Mouse (Mus musculus) small intestine, adult 2 months (tissue): ENCODE results near the gene Ssr1. TPM values are rescaled to one million over a fixed set of nuclear protein-coding genes. Genes with fewer than 3 reads are reported as not detected.

Experiments
- H3K27ac ChIP-seq: fragments of 200-500 bp; 2 replicates; pipeline ENCODE4 v1.5.1; 2012; ENCODE audit warnings: low read depth, low read length, control low read depth, inconsistent platforms; ENCODE audit not compliant: insufficient read depth
- H3K27me3 ChIP-seq: fragments of 200-500 bp; 2 replicates; pipeline ENCODE4 v1.6.1; 2012; ENCODE audit warnings: mild to moderate bottlenecking, moderate library complexity, low read length, inconsistent platforms; ENCODE audit not compliant: control insufficient read depth, insufficient read depth
- H3K36me3 ChIP-seq: fragments of 200-500 bp; 2 replicates; pipeline ENCODE4 v1.6.1; 2012; ENCODE audit warnings: mild to moderate bottlenecking, low read length, control low read depth, inconsistent platforms; ENCODE audit not compliant: control insufficient read depth, insufficient read depth
- H3K4me1 ChIP-seq: fragments of 200-500 bp; 2 replicates; pipeline ENCODE4 v1.6.1; 2012; ENCODE audit warnings: low read length, inconsistent platforms, mixed read lengths; ENCODE audit not compliant: control insufficient read depth, insufficient read depth, insufficient read length
- H3K4me3 ChIP-seq: fragments of 200-500 bp; 2 replicates; pipeline ENCODE4 v1.5.1; 2012; ENCODE audit warnings: low read depth, mild to moderate bottlenecking, control low read depth, inconsistent platforms, low read length, moderate library complexity
- CTCF ChIP-seq: fragments of 200-500 bp; IDR thresholded peaks from 2 replicates; pipeline ENCODE4 v1.5.1; 2012; ENCODE audit warnings: low read depth, mild to moderate bottlenecking, control low read depth, inconsistent platforms, low read length, moderate library complexity, mixed read lengths; ENCODE audit not compliant: insufficient replicate concordance, insufficient read length; ENCODE audit errors: extremely low read depth
- POLR2A ChIP-seq: fragments of 200-500 bp; IDR thresholded peaks from 2 replicates; pipeline ENCODE4 v1.6.1; 2012; ENCODE audit warnings: low read depth, mild to moderate bottlenecking, control low read depth, inconsistent platforms, low read length, moderate library complexity
- WGBS: fragments of 180-500 bp; shearing (Covaris S2); methylation state at CpG from one replicate; pipeline ENCODE4 v1.1.7; 2018; 5-methylcytosine and 5-hydroxymethylcytosine counted together
- polyA plus RNA-seq: library from polyadenylated mRNA; depleted of rRNA; stranded (reverse); fragments of >200 nt; gene quantifications from 2 replicates; pipeline ENCODE4 v1.2.3, GENCODE M21; 2012; rRNA removed

The Ssr1 gene
- polyA plus RNA-seq, result 1.8 and 3.0 TPM in 2 replicates

- peak within 1 kb of the TSS; percentile 90 for H3K4me3 ChIP-seq
- H3K27me3 ChIP-seq, result no peaks in the 10 kb centered on the region
- TF ChIP-seq POLR2A, result peak; percentile 80
- TF ChIP-seq CTCF, result no peak
- H3K27ac ChIP-seq, result peak within 1 kb of the TSS; percentile 41
- H3K4me1 ChIP-seq, result no peaks in the 10 kb centered on the region
- WGBS, result 1% methylated on average over 87 of the region's 89 CpGs
- H3K36me3 ChIP-seq, result peaks cover 18% of the 10 kb centered on the region
Observed at GRCm38 (mm10) chr13:37993704-37994404, at the start of gene Ssr1. TSS of gene Ssr1 (minus strand) at chr13:37994217.

DNA sequence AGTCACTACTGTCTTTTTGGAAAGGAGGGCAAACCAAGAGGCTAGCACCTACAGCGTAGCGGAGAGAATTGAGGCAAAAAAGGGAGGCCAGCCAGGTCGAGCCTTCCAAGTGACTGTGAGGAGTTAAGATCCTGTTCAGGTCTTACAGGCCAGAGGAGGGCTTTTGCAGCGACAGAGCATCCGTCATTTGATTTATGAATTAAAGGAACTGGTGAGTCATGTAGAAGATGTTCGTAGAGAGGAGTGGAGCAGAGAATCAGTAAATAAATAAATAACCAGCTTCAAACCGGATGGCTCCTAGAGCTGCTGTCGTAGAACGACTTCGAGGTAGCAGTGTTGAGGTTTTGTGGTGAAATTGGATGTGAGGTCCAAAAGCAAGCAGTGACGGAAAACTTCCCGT, 43.8 kb upstream of the Ssr1 start:
- Histone ChIP-seq H3K4me1 (peaks cover 2% of the 10 kb centered on the region; the same call in 1 of the 2 replicates), H3K27me3 (no peaks in the 10 kb centered on the region), H3K36me3 (peaks cover 17% of the 10 kb centered on the region), H3K27ac (no peak overlapping the region), H3K4me3 (peak overlapping the region; percentile 74)
- no peak for TF ChIP-seq CTCF
- TF ChIP-seq POLR2A, result no peak
- WGBS, result 23% methylated on average over 12 of the region's 12 CpGs

GRCm38 (mm10) chr13:38037044-38037687, 43.1 kb upstream of the Ssr1 start, which contains the start of gene Cage1:
TSS of gene Cage1 (minus strand) at chr13:38037069.
- TF ChIP-seq CTCF (no peak), POLR2A (peak; percentile 56)
- H3K36me3 ChIP-seq, result peaks cover 13% of the 10 kb centered on the region
- WGBS, result 0% methylated on average over 47 of the region's 47 CpGs
- H3K27me3 ChIP-seq, result no peaks in the 10 kb centered on the region
- H3K27ac ChIP-seq, result peak within 1 kb of the TSS; percentile 45
- peaks cover 2% of the 10 kb centered on the region; the same call in 1 of the 2 replicates for H3K4me1 ChIP-seq
- H3K4me3 ChIP-seq, result peak within 1 kb of the TSS; percentile 74

GRCm38 (mm10) chr13:38036343-38037043, 42.5 kb upstream of the Ssr1 start, which contains the start of gene Riok1:
TSS of gene Riok1 (plus strand) at chr13:38036995.
- Histone ChIP-seq H3K27me3 (no peaks in the 10 kb centered on the region), H3K36me3 (peaks cover 8% of the 10 kb centered on the region), H3K27ac (peak within 1 kb of the TSS; percentile 45), H3K4me3 (peak within 1 kb of the TSS; percentile 74), H3K4me1 (peaks cover 2% of the 10 kb centered on the region; the same call in 1 of the 2 replicates)
- TF ChIP-seq POLR2A (no peak), CTCF (no peak)
- WGBS, result 6% methylated on average over 37 of the region's 37 CpGs

GRCm38 (mm10) chr13:38028407-38028806, 34.4 kb upstream of the Ssr1 start:
- Histone ChIP-seq H3K27ac (no peak overlapping the region), H3K4me1 (no peaks in the 10 kb centered on the region), H3K27me3 (no peaks in the 10 kb centered on the region), H3K4me3 (no peak overlapping the region), H3K36me3 (no peaks in the 10 kb centered on the region)
- WGBS, result 71% methylated on average over 4 of the region's 4 CpGs
- TF ChIP-seq POLR2A (no peak), CTCF (no peak)

DNA sequence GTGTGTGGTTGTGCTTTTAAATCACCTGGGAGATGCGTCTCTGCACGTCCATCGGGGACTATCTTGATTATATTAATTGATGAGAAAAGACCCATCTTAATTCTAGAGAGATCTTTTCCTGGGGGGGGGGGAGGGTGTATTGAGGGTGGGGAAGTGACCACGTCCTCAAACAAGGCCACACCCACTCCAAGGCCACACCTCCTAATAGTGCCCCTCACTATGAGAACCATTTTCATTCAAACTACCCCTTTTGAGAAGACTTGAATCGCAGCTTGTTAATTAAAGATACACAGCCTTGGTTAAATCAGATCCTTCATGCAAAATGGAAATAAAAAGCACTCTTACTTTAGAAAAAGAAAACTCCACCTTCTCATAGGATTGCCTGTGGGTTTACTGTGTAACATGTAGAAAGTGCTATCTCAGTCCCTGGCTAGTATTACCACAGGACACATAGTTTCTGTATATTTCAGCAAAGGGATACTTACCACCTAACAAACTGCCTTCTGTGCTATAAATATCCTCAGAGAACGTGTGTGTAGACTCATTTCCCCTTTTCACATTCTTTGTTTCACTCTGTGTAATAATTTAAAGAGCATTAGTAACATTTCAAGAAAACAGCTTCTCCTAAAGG, 33.7 kb upstream of the Ssr1 start:
- 66% methylated on average over 6 of the region's 6 CpGs for WGBS

More for the DNA sequence above, 33.7 kb upstream of the Ssr1 start:
- TF ChIP-seq POLR2A (no peak), CTCF (no peak)
- Histone ChIP-seq H3K27ac (no peak overlapping the region), H3K27me3 (no peaks in the 10 kb centered on the region), H3K4me1 (no peaks in the 10 kb centered on the region), H3K36me3 (no peaks in the 10 kb centered on the region), H3K4me3 (no peak overlapping the region)
